Mouse (Mus musculus): Measurements from ENCODE around the gene Slfn5.
"Not testable (repeated sequence)": the region's sequence is repeated elsewhere in the genome, so short reads cannot be mapped to it uniquely, and the experiment has no call there.

Gene Slfn5

DNA sequence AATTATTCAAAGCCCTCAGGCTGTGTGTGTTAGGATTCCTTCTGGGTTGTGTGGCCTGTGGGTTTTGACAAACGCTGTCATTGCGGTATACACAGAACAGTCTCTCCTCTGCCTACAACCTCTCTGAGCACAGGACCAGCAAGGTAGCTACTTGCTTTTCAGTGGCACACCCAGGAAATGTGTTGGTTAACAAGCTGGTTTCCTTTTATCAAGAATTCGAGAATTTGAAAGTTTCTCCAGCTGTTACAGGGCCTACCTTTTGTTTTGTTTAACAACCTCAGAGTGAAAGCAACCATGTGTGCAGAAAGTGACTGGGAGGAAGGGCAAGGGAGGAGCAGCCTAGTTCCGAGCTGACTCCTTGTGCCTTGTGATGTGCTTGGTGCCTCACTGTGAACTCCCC lies 3.7 kb upstream of the Slfn5 start:
- no peak for DNase-seq

DNA sequence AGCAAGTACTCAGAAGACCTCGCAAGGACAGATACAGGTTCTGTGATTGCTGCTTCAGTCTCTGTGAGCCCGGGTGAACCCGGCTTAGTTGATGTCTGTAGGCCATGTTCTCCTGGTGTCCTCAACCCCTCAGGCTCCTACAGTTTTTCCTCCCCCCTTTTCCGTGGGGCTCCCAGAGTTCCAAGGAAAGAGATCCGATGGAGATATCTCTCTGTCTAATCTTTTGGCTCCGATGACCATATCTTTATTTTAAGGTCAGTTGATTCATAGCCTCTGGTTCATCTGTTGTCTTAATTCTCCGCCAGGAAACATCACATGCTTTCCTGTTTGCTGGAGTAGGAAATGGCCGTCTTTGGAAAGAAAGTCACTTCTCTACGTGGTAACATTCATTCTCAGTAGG lies 2.1 kb upstream of the Slfn5 start:
- DNase-seq = no peak

DNA sequence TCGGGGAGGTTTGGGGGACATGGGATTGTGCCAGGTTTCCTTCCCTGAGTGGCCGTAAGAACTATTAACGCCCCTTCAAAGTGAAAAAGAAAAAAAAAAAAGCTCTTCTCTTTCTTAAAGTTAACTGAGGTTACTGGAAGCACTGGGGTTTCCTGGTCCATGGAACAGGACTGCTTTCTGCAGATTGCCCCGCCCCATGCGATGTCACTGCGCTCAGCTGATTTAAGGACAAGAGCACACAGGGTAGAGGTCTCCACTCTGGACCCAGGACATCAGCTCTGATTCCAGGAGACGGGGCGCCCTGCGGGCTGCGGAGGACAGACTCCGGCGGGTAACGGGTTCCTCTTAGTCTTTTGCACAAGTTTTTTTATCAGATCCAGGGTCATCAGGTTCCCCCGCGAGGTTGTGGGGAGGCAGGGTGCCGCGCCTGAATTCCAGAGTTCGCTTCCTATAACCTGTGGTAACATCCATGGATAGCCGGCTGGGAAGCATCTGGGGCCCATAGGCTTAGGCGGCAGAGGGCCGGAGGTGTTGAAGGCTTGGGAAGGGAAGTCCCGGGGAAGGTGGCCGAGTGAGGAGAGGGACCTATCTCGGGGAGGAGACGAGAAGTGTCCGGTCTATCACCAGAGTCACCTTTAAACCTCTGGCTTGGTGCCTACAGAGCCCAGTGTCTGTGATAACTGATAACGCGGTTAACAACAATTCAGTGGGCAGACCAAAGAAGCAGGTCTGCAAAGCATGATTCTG lies 889 bp downstream of the Slfn5 start:
- no peak for DNase-seq

DNA sequence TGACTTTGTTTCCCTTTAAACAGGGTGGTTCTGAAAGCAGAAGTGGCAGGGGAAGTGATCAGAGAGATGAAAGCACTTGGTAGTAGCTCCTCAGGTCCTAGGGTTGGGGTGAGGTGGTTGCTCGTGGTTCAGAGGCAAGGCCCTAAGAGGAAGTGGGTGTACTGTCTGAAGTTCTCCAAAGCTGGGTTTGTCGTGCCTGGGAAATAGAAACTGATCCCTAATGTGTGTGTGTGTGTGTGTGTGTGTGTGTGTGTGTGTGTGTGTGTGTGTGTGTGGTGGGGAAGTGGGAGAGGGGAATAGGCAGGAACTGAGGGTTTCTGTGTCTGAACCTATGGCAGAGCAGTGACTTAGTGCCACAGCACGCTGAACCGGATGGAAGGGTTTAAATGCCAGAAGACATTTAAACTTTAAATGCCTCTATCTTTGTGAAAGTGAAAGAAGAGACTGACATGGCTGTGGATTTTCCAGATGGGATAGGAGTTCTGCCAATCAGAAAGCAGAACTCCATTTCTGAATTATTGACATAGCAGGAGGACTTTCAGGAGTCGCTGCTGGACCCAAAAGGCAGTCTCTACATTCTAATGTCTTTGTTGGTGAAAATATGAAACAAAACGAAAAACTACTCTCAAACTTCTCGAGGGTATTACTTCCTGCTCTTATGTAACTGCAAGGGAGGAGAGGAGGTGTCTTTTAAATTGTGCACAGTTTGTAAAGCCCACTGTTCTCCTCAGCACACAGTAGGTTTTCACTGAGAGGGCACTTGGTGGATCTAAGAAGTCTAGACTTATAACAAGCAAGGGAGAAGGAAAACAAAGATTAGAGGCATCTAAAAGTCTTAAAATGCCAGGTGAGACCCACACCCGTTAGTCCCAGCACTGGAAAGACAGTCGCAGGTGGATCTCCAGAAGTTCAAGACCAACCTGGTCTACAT lies 1.7 kb downstream of the Slfn5 start:
- no peak for DNase-seq

DNA sequence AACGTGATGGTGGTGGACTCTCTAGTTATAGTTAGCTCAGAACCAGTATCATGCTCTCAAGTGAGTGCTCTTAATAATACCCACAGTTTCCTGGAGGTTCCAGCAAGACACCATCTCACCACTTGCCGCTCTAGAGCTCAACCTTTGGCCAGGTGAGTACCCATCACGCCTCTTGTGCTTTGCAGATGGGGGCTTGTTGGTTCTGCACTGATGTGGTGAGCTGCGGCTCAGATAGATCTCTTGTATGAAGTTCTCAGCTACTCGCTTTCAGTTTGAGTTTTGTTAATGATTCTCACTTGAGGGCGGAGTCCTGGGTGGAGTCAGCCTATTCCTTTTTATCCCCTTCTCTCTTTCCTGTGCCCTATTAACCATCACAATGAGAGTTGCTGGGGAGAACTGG lies 3.5 kb downstream of the Slfn5 start:
- DNase-seq = no peak

DNA sequence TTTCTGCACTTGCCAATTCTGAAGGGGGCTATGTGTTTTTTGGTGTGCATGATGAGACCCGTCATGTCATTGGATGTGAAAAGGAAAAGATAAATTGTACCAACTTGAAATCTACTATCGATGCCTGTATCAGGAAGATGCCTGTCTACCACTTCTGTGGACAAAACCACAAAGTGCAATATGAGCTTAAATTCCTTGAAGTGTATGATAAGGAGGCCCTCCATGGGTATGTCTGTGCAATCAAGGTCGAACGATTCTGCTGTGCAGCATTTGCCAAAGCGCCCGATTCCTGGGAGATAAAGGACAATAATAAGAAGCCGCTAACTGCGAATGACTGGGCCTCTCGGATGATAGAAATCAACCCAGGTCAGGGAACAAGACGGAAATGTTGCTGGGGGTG lies 5.8 kb downstream of the Slfn5 start:
- DNase-seq = no peak

DNA sequence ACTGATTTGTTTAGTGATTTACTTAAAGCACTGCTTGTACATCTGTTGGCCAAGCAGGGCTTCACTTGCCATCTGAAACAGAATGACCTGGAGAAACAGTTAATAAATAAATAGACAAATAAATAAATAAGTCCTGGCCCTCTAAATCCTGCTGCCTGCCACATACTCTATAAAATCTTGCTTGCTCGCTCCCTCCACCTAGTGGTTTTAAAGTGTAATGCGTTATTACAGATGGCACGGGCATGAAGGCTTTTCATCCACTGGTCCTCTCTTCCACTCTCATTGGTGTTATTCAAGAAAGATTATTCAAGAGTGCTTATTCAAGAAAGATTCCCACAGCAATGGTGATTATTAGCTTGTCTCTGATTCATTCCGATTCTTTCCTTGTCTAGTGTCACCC lies 8.5 kb downstream of the Slfn5 start:
- no peak for DNase-seq

DNA sequence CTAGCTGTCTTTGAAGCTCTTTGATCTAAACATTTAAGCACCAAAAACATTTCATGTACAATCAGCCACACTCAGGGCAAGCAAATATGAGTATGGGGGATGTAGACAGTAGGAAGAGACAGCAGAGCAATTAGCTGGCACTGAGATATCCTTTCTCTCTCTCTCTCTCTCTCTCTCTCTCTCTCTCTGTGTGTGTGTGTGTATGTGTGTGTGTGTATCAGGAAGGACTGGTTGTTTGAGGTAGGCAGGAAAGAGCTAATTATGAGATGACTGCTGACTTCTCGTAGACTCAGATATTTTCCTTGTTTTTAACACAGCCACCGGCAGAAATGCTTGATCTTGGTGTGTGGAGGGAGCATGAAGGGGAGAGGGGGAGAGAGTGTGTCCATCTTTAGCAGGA lies 10.6 kb downstream of the Slfn5 start:
- no peak for DNase-seq

DNA sequence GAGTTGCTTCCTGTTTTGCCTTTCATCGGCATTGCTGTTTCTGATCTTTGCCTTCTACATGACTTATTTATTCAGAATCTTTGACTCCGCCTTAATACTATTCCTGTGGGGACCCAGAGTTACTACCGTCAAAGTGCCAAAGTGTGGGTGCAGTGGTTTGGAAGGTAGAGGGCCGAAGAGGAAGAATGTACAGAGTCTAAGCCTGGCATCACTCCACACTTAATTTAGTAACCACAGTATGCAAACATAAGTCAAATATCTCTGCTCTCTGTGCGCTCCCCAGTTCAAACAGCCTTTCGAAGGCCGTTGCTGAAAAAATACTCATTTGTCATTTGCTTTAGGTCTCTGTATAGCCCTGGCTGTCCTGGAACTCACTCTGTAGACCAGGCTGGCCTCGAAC lies 11.1 kb downstream of the Slfn5 start:
- no peak for DNase-seq

DNA sequence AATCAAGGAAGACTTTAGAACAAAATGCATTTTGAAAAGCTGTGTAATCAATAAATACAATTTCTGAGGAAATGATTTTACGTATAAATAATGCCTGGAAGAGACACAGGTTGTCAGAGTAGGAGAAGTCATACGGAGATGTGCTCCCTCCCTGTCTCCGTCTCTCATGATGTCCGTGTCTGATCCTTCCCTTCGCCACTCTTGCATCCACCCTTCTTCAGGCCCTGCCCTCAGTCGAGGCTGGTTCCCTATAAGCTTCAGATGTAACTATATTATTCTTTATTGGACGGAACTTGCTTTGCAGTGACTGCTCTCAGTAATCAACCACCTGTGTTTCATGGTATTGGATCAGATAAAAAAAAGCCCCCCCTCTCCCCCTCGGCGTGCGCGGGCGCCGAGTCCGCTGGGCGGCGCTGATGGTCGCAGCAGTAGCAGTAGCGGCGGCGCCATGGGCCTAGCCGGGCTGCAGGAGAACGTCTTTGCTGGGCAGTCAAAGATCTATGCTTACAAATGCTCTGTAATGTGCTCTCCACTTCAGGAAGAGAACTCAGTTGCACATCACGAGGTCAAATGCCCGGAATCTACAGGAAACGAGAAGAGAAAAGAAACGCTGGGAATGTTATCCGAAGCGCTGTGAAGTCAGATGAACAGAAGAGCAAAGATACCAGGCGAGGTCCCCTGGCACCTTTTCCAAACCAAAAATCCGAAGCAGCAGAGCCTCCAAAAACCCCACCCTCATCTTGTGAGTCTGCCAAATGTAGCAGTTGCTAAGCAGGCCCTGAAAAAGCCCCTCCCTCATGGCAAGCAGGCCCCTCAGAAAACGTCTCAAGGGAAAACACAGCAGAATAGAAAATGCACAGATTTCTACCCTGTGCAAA lies 19.8 kb downstream of the Slfn5 start:
- DNase-seq = peak; percentile 69

DNA sequence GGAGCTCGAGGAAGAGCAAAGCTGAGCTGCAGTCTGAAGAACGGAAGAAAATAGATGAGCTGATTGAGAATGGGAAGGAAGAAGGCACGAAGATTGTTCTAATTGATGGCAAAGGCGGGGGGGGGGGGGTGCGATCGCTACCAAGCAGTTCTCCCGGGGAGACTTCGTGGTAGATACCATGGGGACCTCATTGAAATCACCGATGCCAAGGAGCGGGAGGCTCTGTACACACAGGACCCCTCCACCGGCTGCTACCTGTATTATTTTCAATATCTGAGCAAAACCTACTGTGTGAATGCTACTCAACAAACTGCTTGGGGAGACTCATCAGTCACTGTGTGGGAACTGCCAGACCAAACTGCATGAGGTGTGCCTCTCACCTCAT lies 20.4 kb downstream of the Slfn5 start:
- DNase-seq = no peak

DNA sequence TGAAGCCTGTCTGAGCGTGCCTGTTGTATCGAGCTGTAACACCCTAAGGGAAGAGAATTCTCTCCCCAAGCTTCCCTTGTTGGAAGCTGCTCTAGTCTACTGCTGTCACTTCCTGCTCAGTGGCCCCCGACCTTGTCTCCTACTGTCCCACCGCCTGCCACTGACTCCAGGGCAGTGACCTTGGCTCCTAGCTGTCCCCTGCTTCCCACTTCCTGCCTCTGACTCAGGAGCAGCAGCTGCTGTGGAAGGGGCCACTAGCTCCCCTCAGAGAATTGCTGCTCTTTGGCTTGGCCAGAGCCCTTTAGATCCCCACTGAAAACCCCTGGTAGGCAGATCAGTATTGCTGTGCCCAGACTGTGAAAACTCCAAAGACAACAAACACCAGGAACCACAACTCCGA lies 22.8 kb downstream of the Slfn5 start:
- no peak for DNase-seq

DNA sequence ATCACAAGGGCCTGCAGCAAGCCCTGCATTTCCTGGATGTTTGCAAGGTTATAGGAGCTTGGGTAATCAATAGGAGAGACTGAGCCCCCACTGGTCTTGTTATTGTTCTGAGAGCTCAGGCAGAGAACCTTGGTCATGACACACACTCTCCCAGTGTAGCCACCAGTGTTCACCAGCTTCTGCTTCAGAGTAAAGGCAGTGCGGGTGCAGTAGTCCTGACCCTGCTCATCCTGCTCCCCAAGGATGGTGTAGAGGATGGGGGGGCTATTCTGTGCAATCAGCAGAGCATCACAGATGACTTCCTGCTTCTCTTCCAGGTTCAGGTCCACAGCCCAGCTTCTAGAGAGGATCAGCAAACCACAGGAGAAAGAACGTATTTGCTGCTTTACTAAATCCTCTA lies 31.3 kb downstream of the Slfn5 start:
- DNase-seq = not testable (repeated sequence)

DNA sequence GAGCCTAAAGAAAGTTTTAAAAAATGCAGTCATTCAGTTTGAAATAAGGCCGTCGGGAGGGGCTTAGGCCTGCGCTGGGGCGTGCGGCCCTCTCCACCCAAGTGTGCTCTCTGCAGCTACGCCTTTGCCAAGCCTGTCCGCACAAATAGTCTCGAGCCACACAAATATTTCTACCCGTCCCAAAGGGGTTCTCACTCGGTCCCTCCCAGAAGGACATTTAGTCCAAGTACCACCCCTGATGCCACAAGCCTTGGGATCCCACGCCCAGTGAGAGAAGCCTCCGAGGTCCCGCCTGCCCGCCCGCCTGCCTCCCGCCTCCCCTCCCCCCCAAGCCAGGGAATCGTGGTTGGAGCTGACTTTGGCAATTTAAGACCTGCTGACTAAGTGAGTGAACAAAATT lies 32.0 kb downstream of the Slfn5 start:
- DNase-seq = no peak

DNA sequence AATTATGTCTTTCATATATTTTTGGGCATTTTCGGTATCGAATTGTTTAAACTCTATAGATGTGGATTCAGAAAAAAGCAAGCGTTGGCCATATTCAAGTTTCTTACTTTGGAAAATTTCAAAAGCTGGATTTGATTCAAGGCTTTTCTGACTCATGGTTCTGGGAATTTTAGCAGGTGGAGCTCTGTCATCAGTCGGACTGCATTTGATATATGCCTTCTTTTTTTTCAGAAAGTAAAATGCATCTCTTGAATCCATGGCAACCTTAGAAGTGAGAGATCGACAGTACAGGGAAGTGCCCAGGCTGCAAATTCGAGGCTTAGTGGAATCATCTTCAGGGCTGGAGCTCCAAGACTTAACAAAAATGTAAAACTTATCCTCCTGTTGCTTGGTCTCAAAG lies 36.5 kb downstream of the Slfn5 start:
- no peak for DNase-seq

DNA sequence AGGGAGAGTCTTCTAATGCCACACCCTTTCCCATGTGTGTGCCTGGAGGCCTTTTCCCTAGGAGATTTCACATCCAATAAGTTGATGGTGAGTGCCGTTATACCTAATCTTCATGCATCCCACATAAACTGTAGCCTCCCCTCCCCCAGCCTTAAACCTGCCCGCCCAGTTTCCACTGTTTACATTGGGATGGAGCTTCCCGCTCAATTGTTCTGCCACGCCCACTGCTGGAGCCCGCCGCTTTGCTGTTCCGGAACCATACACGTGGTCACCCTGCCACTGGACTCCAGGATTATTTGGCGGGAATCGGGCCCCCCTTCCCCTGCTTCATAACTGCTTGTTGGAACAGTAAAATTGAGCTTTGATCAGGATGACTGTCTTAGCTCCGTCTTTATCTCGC lies 38.2 kb downstream of the Slfn5 start:
- no peak for DNase-seq

DNA sequence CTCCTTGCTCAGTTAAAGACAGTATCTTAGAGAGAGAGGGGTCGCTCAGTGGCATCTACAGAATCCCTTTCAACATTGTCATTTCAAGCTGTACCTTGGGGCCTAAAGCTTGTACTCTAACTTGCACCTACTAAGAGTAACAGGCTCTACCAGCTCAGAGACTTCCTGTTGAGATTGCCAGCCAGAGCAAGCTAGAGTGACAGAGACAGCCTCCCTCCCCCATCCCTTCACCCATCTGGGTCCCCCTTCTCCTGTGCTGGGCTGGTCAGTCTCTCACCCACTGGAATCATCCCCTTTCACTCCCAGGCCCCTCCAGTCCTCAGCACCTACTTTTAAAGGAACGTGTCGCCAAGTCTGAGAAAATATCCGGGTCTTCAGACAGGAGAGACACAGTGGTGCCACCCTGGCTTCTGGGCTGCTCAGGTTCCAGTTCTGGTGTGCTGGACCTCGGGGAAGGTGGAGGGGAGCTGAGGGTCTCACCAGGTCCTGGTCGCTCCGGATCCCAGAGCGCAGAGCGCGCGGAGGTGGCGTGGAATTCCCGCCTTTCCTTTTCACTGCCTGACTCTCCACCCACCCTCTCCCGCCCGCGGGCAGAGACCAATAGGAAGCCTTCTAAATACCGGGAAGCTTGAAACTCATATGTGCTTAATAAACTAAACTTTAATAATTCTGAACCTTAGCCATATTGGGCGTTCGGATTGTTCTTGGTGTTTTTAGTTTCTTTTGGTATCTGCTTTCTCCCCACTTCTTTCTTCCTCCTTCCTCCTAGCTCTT lies 39.6 kb downstream of the Slfn5 start:
- not testable (repeated sequence) for DNase-seq

DNA sequence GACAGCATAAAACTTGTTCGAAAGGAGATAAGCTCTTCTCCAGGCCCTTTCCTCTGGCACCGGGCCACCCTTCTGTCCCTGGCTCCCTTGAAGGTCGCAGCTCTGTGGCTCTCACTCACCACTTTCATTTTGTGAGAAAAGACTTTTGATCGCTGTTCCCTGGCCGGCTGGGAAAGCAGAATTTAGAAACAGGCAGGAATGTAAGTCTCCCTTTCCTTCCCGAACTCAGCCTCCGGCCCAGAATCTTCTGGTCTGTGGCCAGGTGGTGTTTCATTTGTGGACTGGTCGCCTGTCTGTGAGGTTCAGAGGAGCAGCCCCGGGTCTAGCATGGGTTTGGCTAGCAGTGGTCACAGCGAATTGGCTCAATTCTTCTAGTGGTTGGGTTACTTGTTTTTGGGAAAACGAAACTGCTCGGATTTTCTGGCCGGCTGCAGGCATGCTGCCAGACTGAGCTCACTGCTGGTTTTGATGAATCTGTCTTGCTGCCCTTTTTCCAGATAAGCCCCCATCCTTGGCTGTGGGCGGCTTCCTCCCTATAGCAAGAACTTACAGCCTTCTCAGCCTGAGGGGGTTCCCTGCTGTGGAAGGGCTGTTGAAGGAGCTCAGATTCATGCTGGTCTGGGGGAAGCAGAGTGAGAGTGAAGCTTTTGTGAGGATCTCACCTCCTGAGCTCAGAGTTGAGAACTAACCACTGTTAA lies 40.5 kb downstream of the Slfn5 start, which contains the start of gene Slfn9:
Gene Slfn9, minus strand, starts transcription at position 362 of the 698 bp plus-strand sequence.
- peak; percentile 35 for DNase-seq

DNA sequence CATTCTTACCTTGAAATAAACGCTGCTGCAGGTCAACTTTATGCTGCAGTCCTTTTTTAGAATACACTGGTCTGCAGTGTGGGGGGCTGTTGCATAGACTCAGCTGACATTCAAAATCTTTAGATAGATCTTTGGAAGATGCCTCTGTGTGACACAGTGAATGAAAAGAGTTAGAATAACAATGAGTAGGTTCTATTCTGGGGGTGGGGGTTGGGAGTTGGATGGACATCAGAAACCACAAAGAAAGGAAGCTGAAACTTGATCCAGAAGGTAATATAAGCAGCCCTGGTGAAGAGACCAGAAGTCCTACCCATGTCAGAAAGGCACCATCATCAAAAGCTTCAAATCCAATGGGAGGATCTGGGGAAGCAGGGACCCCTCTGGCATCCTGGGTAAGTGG lies 62.2 kb downstream of the Slfn5 start:
- DNase-seq = no peak

Measured in right cerebral cortex, postnatal 4 days (tissue).